Mouse (Mus musculus) adrenal gland, postnatal 0 days (tissue): ENCODE measurements around the gene Plekhg5. TPM values are rescaled to one million over a fixed set of nuclear protein-coding genes. Genes with fewer than 3 reads are reported as not detected.

Source experiments
- polyA plus RNA-seq: library from polyadenylated mRNA; unstranded; fragments of >200 nt; fragmentation: Nextera tagmentation; extraction: Ambion mirVana; gene quantifications from 2 replicates; pipeline ENCODE4 v1.2.1, GENCODE M21; 2015

Gene Plekhg5
- polyA plus RNA-seq = 5.9 and 8.2 TPM in 2 replicates

DNA sequence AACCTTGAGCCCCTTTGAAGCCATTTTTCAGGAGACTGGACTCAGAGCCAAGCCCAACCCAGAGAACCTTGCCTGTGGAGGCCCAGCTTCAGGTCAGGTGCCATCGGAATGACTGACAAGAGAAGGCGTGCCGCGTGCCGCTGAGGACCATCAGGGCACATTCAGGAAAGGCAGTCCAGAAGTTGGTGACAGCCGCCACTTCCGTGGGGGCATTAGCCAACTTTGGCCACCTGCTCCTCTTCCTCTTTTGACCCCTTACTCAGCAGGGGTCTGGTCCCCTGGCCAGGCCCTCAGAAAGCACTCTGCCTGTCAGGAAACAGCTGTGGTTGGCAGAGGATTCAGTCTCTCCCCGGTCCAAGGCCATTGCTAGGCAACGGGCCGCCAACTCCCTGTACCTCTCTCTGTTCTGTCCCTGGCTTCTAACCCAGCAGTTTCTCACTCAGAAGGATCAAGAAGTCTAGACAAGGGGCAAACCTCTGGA, at the start of gene Plekhg5:
Plekhg5 (plus strand) TSS at position 378 of the 481 bp plus-strand sequence.

DNA sequence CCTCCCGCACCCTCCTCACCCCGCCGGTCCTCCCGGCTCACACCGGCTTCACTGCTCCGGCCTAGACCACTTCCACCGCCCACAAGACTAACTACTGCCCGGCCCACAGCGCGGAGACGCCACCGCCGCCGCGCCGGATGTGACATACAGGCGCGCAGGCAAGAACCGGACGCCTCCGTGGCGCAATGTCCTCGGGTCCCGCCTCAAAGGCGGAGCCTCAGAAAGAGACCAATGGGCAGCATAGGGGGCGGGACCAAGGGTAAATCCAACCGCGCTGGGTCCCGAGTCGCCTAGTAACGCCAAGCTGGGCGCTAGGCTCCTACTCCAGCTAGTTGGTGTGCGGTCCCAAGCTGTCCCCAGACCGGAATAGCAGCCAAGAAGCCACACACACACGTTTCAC, 44.8 kb upstream of the Plekhg5 start, which contains the start of gene Zbtb48:
Zbtb48 (minus strand) TSS at position 148 of the 400 bp plus-strand sequence.

DNA sequence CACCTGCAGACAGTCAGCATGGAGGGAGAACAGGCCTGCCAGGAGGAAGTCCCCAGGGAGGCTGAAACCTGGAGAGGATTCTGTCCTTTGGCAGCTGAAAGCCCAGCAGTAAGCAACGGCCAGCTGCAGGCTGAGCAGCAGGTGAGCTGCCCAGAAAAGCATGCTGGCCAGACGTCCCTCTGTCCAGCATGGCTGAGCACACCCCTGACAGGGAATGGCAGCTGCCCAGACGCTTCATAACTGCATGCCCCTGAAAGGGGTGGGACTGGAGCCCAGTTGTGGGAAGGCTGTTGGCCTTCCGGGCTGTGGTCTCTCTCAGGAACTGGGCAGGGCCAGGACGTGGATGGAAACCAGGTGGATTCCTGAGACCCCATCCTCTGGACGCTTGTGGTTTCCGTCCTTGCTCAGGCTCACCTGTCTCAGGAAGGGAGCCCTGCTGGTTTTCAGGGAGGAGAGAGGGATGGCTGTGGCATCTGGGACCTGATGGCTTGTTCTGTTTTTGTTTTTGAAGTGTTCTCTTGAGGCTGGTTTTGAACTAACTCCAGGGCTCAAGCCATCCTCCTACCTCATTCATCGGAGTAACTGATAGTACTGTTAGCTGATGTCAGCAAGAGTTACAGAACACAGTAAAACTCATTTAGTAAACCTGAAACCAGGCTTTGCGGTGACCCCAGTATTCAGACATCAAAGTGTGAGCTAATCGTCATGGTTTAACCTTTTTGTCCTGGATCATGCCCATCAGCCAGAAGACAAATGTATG, 33.9 kb upstream of the Plekhg5 start, which contains the start of gene Tas1r1:
Tas1r1 (minus strand) TSS at position 344 of the 760 bp plus-strand sequence.

DNA sequence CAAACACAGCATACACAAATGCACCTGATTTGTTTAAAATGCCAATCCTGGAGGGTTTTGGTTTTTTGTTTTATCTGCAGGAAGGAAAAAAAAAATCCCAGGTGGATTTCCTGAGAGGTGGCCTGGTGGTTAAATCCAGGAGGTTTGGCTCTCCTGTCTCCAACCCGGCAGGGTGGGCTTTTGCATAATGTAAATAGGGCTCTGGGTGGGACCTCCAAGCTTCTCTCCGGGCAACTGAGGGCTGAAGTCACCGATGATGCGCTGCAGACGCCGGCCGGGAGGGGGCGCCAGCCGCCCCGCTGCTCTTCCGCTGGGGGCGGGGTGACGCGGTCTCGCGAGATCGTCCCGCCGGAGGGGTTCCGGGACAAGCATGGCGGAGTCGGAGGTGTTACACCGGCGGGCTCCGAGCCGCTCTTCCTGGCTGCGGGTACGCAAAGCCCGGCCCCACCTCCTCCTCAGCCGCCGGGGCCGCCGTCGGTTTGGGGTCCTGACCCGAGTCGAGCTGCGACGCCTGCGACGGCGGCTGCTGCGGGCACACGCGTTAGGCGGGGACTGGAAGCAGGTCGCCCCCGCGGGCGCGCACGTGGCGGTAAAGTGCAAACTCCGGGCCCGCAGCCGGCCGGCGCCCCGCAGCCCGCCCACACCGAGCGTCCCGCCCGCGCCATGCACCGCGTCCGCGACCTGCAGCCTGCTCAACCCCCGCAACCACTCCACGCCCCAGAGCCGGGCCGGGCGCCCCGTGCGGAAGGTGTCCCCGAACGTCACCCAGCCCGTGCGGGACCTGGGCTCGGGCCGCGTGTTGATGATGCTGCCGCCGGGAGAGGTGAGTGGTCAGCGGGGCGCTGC, 33.1 kb upstream of the Plekhg5 start, which contains the start of gene Nol9:
Nol9 (plus strand) TSS at position 337 of the 846 bp plus-strand sequence.

DNA sequence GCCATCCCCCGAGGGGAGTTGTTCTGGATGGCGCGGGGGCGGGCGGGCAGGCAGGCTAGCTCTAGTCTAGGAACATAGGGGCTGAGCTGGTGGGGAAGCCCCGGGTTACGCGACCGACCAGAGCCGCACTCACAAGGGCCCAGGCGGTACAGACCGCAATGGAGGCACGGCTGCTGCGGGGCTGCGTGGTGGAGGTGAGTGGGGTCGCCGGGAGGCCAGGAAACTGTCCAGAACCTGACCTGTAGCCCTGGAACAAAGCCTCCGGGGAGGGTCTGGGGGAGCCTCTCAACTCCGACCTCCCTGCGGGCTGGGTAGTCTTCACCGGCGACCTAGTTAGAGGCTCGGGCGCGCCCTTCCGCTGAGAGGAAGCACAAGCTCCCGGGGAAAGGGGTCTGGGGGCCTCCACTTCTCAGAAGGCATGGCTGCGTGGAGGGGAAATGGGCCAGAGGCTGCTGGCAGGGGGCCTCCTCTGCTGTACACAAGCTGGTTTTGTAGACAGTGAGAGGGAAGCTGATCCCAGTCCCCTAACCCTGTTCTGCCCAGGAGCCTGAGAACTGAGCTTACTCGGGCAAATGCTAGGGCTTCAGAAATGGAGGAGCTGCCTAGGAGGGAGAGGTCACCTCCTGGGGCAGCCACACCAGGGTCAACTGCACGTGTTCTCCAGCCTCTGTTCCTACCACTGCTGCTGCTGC, 43.8 kb downstream of the Plekhg5 start, which contains the start of gene Tnfrsf25:
Tnfrsf25 (plus strand) TSS at position 14 of the 692 bp plus-strand sequence.

DNA sequence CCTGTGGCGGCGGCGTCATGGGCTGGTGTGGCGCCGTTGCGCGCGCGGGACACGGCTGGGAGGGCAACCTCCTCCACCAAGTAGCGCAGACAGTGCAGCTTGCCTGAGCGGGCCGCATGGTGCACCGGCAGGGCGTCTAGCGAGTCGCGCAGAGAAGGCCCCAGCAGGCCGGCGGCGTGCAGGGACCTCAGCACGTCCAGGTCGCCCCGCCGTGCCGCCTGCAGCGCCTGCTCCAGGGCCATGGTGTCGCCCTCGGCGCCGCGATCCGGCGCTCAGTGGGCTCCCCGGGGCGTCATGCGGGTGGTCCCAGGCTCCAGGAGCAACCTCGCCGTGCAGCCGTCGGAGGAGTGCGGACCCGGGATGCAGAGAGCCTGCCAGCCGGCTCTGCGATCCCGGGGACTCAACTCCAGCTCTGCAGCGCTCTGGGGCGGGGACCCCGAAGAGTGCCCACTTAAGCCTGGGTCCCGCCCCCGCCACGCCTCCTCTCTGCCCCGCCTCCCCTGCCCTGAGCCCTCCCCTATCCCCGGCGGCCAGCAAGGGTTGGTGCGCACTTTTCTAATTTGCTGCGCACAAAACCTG, 79.8 kb downstream of the Plekhg5 start, which contains the start of gene Espn:
Espn (minus strand) TSS at position 406 of the 579 bp plus-strand sequence.

DNA sequence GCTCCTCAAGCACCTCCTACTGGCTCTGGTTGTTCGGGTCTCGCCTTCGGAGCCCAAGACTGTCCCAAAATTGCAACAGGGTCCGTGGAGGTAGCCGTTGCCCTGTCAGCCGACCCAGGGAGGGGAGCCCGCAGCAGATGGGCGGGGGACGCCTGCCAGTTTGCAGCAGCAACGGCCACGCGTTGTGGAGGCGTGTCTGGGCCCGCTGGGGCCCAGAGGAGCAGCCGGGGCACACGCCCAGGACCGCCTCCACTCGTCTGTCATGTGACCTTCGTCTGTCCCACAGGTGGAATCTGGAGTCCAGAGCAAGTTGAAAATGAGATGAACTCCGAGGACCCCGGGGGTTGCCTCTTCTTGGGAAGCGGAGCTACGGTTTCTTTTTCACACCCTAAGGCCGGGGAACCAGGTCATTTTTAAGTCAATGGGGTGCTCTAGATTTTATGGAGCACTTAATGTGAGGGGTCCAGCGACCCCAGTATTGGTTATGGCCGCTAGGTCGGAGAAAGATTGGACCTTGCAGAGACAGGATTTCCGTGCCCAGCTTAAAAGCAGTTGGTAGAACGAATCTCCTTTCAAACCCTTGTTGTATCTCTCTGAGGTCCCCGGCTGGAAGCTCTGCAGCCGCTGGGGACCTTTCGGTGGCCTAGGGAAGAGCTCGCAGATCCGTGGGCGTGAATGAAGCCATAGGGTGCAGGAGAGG, 86.4 kb downstream of the Plekhg5 start, which contains the start of gene Hes2:
Hes2 (plus strand) TSS at position 283 of the 700 bp plus-strand sequence.

Other genes with a start within 250 kb of the Plekhg5 start
- gene Camta1, start 210.6 kb upstream of the Plekhg5 start, polyA plus RNA-seq = 78.4 and 80.3 TPM in 2 replicates
- 26.1 and 50.5 TPM in 2 replicates for gene Dnajc11, start 138.8 kb upstream of the Plekhg5 start, polyA plus RNA-seq
- 30.5 and 39.3 TPM in 2 replicates for gene Thap3, start 83.5 kb upstream of the Plekhg5 start, polyA plus RNA-seq
- gene Phf13, start 76.2 kb upstream of the Plekhg5 start, polyA plus RNA-seq = 19.6 and 20.9 TPM in 2 replicates
- 7.8 and 9.3 TPM in 2 replicates for gene Klhl21, start 63.7 kb upstream of the Plekhg5 start, polyA plus RNA-seq
- gene Zbtb48, start 44.8 kb upstream of the Plekhg5 start, polyA plus RNA-seq = 11.7 and 14.0 TPM in 2 replicates
- 0.19 TPM in 1 of 2 replicates, not detected in the other for gene Tas1r1, start 33.9 kb upstream of the Plekhg5 start, polyA plus RNA-seq
- gene Nol9, start 33.2 kb upstream of the Plekhg5 start, polyA plus RNA-seq = 10.1 and 14.7 TPM in 2 replicates
- gene Tnfrsf25, start 43.4 kb downstream of the Plekhg5 start, polyA plus RNA-seq = 0.20 and 0.75 TPM in 2 replicates
- gene Espn, start 79.9 kb downstream of the Plekhg5 start, polyA plus RNA-seq = 1.3 and 3.3 TPM in 2 replicates
- 0.13 TPM in 1 of 2 replicates, not detected in the other for gene Hes2, start 86.4 kb downstream of the Plekhg5 start, polyA plus RNA-seq
- 43.7 and 96.9 TPM in 2 replicates for gene Acot7, start 105.6 kb downstream of the Plekhg5 start, polyA plus RNA-seq
- 6.7 and 13.1 TPM in 2 replicates for gene Gpr153, start 201.7 kb downstream of the Plekhg5 start, polyA plus RNA-seq
- not detected in 2 replicates for gene Hes3, start 219.2 kb downstream of the Plekhg5 start, polyA plus RNA-seq
- 11.2 and 11.9 TPM in 2 replicates for gene Icmt, start 224.7 kb downstream of the Plekhg5 start, polyA plus RNA-seq
- gene Rnf207, start 246.5 kb downstream of the Plekhg5 start, polyA plus RNA-seq = 0.39 and 0.55 TPM in 2 replicates